Mouse (Mus musculus) hindbrain, postnatal 0 days (tissue): ENCODE measurements around the gene Gm30191. TPM values are rescaled to one million over a fixed set of nuclear protein-coding genes. Genes with fewer than 3 reads are reported as not detected.
A peak's percentile ranks its signal among the peaks of the same experiment; 100 is the strongest.

Experiments
- ATAC-seq: fragments of 200-750 bp; cut with Nextera tagmentation; 2 replicates; pipeline ENCODE4 v1.8.0; 2017; ENCODE audit warnings: mild to moderate bottlenecking, moderate TSS enrichment, moderate library complexity
- DNase-seq: peaks from one replicate; pipeline ENCODE4 v3.0.0-alpha.2; 2015; ENCODE audit warnings: low spot score
- H3K27ac ChIP-seq: fragments of 300-500 bp; sonication (generic); 2 replicates; pipeline ENCODE4 v1.5.1; 2014; ENCODE audit warnings: mild to moderate bottlenecking
- H3K27me3 ChIP-seq: fragments of 300-500 bp; sonication (generic); 2 replicates; pipeline ENCODE4 v1.6.1; 2014; ENCODE audit warnings: low read length, mixed read lengths; ENCODE audit not compliant: insufficient read depth
- H3K36me3 ChIP-seq: fragments of 300-500 bp; sonication (generic); 2 replicates; pipeline ENCODE4 v1.6.1; 2014; ENCODE audit warnings: low read length, mixed read lengths; ENCODE audit not compliant: insufficient read depth
- H3K4me1 ChIP-seq: fragments of 300-500 bp; sonication (generic); 2 replicates; pipeline ENCODE4 v1.6.1; 2014; ENCODE audit warnings: antibody characterized with exemption, low read length, mixed read lengths; ENCODE audit not compliant: insufficient read depth
- H3K4me2 ChIP-seq: fragments of 300-500 bp; sonication (generic); 2 replicates; pipeline ENCODE4 v1.6.1; 2014; ENCODE audit warnings: low read depth, mild to moderate bottlenecking, low read length, moderate library complexity, mixed read lengths
- H3K4me3 ChIP-seq: fragments of 300-500 bp; sonication (generic); 2 replicates; pipeline ENCODE4 v1.5.1; 2014; ENCODE audit warnings: low read length
- H3K9ac ChIP-seq: fragments of 300-500 bp; sonication (generic); replicated peaks from 2 replicates; pipeline ENCODE4 v1.6.1; 2014; ENCODE audit warnings: mild to moderate bottlenecking, low read length, moderate library complexity, mixed read lengths
- H3K9me3 ChIP-seq: fragments of 300-500 bp; sonication (generic); 2 replicates; pipeline ENCODE4 v1.6.1; 2016; ENCODE audit warnings: low read length, mixed read lengths
- CTCF ChIP-seq: IDR thresholded peaks from 2 replicates; pipeline ENCODE4 v1.5.1; 2016; ENCODE audit warnings: antibody characterized with exemption, control low read depth, low read depth
- WGBS: fragments of 180-500 bp; shearing (Covaris S2); extraction: QIAGEN DNeasy Blood & Tissue Kit; methylation state at CpG from one replicate; pipeline ENCODE4 v1.1.7; 2014; 5-methylcytosine and 5-hydroxymethylcytosine counted together
- polyA plus RNA-seq: library from polyadenylated mRNA; unstranded; fragments of >200 nt; fragmentation: Nextera tagmentation; extraction: Ambion mirVana; gene quantifications from 2 replicates; pipeline ENCODE4 v1.2.1, GENCODE M21; 2015
- total RNA-seq: library from RNA; depleted of rRNA; stranded (reverse); fragments of >200 nt; gene quantifications from 2 replicates; pipeline ENCODE4 v1.2.3, GENCODE M21; 2014

Gene Gm30191
- total and polyA plus RNA-seq, 2 experiments from 2014 or later: 0.79 TPM; not detected in 1

DNA sequence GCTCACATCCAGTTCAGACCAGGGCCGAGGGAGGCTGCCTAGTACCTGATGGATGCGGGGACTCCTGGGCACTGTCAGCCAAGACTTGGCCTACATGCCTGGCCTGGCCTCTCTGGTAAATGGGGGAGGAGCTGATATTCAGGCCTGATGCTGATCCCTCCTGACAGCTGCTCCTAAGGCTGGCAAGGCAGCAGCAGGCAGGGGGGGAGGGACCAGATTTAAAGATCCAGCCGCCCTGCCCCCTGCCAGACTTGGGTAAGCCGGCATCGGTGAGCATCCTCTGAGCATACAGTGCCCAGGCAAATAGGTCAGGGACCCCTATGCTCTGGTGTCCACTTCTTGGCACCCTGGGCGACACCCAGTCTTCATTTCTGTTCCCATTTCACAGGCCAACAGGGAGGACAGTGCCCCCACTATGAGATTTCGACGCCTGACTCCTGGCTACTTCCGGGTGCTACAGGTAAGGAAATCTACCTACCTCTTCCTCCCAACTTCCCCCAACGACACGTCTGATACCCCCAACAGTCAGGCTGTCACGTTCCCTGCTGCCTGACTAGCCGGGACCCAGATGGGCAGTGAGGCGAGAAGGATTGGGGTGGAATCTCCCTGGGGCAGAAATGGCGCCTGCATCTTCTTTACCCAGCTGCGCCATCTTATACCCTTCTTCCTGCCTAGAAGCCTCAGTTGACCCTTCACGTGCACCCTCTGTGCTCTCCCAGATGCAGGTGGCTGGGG is 3.1 kb upstream of the Gm30191 start, which contains the start of gene E130218I03Rik:
E130218I03Rik (plus strand) TSS at position 147 of the 735 bp plus-strand sequence.
- peaks cover 7% of the 10 kb centered on the region for H3K4me1 ChIP-seq
- no peak for TF ChIP-seq CTCF
- no peak for ATAC-seq
- no peaks in the 10 kb centered on the region for H3K9me3 ChIP-seq
- no peaks in the 10 kb centered on the region for H3K36me3 ChIP-seq
- H3K27me3 ChIP-seq: no peaks in the 10 kb centered on the region
- peak within 1 kb of the TSS; percentile 71; the same call in 1 of the 2 replicates for H3K9ac ChIP-seq
- no peak within 1 kb of the TSS for H3K27ac ChIP-seq
- H3K4me3 ChIP-seq: peak within 1 kb of the TSS; percentile 72; the same call in 1 of the 2 replicates
- peak within 1 kb of the TSS; percentile 88 for H3K4me2 ChIP-seq
- WGBS: 92% methylated on average over 17 of the region's 17 CpGs
- peak; percentile 37 for DNase-seq

DNA sequence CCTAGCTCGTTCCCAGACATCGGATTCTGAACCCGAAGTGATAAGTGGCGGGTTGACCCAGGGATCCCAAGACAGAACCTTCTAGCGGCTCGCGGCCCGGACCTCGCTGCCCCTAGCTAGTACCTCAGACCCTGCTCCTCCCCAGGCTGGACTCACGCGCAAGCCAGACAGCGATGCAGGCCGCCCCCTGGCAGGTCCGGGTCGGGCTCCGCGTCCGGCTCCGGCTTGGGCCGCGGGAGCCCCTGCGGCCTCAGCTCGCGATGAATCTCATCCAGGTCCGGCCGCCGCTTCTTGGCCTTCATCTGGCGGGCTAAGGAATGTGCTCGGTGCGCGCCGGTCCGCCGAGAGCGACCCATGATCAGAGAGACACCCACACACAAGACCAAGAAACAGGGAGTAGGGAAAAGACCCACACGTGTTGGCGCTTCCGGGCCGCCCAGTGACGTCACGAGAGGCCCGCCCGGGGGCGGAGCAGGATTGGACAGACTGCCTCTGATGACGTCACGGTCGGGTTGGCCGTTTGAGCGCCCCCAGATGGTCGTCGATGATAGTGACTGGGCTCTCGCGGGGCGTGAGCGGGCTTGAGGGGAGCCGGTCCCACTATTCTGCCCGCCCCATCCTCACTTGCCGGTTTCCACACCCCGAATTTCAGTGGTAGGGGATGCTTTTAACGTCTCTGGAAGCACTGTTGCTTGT is 1.4 kb upstream of the Gm30191 start, which contains the start of gene Zfp593:
Zfp593 (minus strand) TSS at position 445 of the 696 bp plus-strand sequence.
- ATAC-seq (peak; percentile 85), DNase-seq (peak; percentile 96)
- Histone ChIP-seq H3K4me2 (peak within 1 kb of the TSS; percentile 88), H3K27ac (peak within 1 kb of the TSS; percentile 54; the same call in 1 of the 2 replicates), H3K9me3 (no peaks in the 10 kb centered on the region), H3K27me3 (no peaks in the 10 kb centered on the region), H3K4me3 (peak within 1 kb of the TSS; percentile 72), H3K9ac (peak within 1 kb of the TSS; percentile 71), H3K36me3 (no peaks in the 10 kb centered on the region), H3K4me1 (peaks cover 15% of the 10 kb centered on the region)
- peak; percentile 83 for TF ChIP-seq CTCF
- under 1% methylated on average over 60 of the region's 60 CpGs for WGBS

GRCm38 (mm10) chr4:134246256-134246655 is 479 bp upstream of the Gm30191 start:
- DNase-seq (peak; percentile 74), ATAC-seq (no peak)
- no peaks in the 10 kb centered on the region for H3K27me3 ChIP-seq
- H3K4me3 ChIP-seq: no peak overlapping the region
- no peak for TF ChIP-seq CTCF
- H3K27ac ChIP-seq: peak overlapping the region; percentile 54; the same call in 1 of the 2 replicates
- no peaks in the 10 kb centered on the region for H3K36me3 ChIP-seq
- peaks cover 23% of the 10 kb centered on the region for H3K4me1 ChIP-seq
- H3K4me2 ChIP-seq: no peak overlapping the region
- WGBS: 16% methylated on average over 4 of the region's 4 CpGs
- H3K9me3 ChIP-seq: no peaks in the 10 kb centered on the region
- no peak overlapping the region; the same call in 1 of the 2 replicates for H3K9ac ChIP-seq

DNA sequence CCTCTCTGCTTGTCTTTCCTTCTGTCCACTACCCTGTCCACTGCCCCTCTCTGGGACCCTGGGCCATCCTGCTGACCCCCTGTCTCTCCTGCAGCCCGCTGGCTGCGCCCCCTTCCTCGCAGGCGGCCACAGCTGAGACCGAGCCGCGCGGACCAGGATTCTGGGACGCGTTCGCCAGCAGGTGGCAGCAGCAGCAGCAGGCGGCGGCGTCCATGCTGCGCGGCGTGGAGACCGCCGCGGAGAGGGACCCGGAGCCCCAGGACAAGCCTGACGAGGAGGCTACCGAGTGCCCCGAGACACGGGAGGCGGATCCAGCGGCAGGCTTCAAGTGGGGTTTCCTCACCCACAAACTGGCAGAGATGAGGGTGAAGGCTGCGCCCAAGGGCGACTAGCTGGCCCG is 2.9 kb downstream of the Gm30191 start:
- DNase-seq: peak; percentile 83
- Histone ChIP-seq H3K9me3 (no peaks in the 10 kb centered on the region), H3K4me3 (peak overlapping the region; percentile 52), H3K4me1 (peaks cover 19% of the 10 kb centered on the region), H3K9ac (0 out of 2 replicates have a peak overlapping the region, but pooled peaks have one; percentile 28), H3K4me2 (peak overlapping the region; percentile 68), H3K36me3 (no peaks in the 10 kb centered on the region), H3K27me3 (peaks cover 15% of the 10 kb centered on the region), H3K27ac (no peak overlapping the region)
- peak; percentile 21; the same call in 1 of the 2 replicates for ATAC-seq
- WGBS: 1% methylated on average over 29 of the region's 30 CpGs
- TF ChIP-seq CTCF: peak; percentile 76

- 5% methylated on average over 27 of the region's 27 CpGs for WGBS
- H3K27me3 ChIP-seq: peaks cover 15% of the 10 kb centered on the region
- H3K4me2 ChIP-seq: peak overlapping the region; percentile 68
- no peak overlapping the region for H3K27ac ChIP-seq
- no peaks in the 10 kb centered on the region for H3K36me3 ChIP-seq
- DNase-seq: no peak
- H3K9me3 ChIP-seq: no peaks in the 10 kb centered on the region
- ATAC-seq: no peak
- peak overlapping the region; percentile 52 for H3K4me3 ChIP-seq
- peak overlapping the region; percentile 64; the same call in 1 of the 2 replicates for H3K9ac ChIP-seq
- H3K4me1 ChIP-seq: peaks cover 17% of the 10 kb centered on the region
- TF ChIP-seq CTCF: no peak
These were observed 3.6 kb downstream of the Gm30191 start for GRCm38 (mm10) chr4:134250116-134250929.

- Histone ChIP-seq H3K9ac (peak overlapping the region; percentile 64), H3K27ac (peak overlapping the region; percentile 61; the same call in 1 of the 2 replicates), H3K9me3 (no peaks in the 10 kb centered on the region), H3K27me3 (peaks cover 15% of the 10 kb centered on the region), H3K4me2 (peak overlapping the region; percentile 68), H3K4me3 (peak overlapping the region; percentile 52), H3K36me3 (no peaks in the 10 kb centered on the region), H3K4me1 (peaks cover 17% of the 10 kb centered on the region)
- ATAC-seq: no peak
- WGBS: 8% methylated on average over 10 of the region's 10 CpGs
- no peak for DNase-seq
- TF ChIP-seq CTCF: no peak
These were observed 4.2 kb downstream of the Gm30191 start for GRCm38 (mm10) chr4:134250930-134251240.
